Mouse (Mus musculus) forebrain, embryonic 11.5 days (tissue): ENCODE data around the gene Ccdc186. TPM values are rescaled to one million over a fixed set of nuclear protein-coding genes. Genes with fewer than 3 reads are reported as not detected.
A peak's percentile ranks its signal among the peaks of the same experiment; 100 is the strongest.

Experiments
- ATAC-seq: fragments of 200-750 bp; cut with Nextera tagmentation; replicated peaks from 2 replicates; pipeline ENCODE4 v1.8.0; 2017; ENCODE audit warnings: moderate TSS enrichment; ENCODE audit not compliant: low FRiP score
- DNase-seq: peaks from one replicate; pipeline ENCODE4 v3.0.0-alpha.2; 2017; ENCODE audit warnings: low spot score
- H3K27ac ChIP-seq: fragments of 300-500 bp; sonication (generic); 2 replicates; pipeline ENCODE4 v1.5.1; 2014; ENCODE audit warnings: low read depth, low read length
- H3K27me3 ChIP-seq: fragments of 300-500 bp; sonication (generic); 2 replicates; pipeline ENCODE4 v1.6.1; 2014; ENCODE audit warnings: mild to moderate bottlenecking, low read length, mixed read lengths; ENCODE audit not compliant: control insufficient read depth, insufficient read depth
- H3K36me3 ChIP-seq: fragments of 300-500 bp; sonication (generic); 2 replicates; pipeline ENCODE4 v1.6.1; 2014; ENCODE audit warnings: mild to moderate bottlenecking, low read length, moderate library complexity, mixed read lengths; ENCODE audit not compliant: control insufficient read depth, insufficient read depth
- H3K4me1 ChIP-seq: fragments of 300-500 bp; sonication (generic); replicated peaks from 2 replicates; pipeline ENCODE4 v1.6.1; 2014; ENCODE audit warnings: low read length, mixed read lengths; ENCODE audit not compliant: control insufficient read depth, insufficient read depth
- H3K4me2 ChIP-seq: fragments of 300-500 bp; sonication (generic); 2 replicates; pipeline ENCODE4 v1.6.1; 2014; ENCODE audit warnings: low read depth, mild to moderate bottlenecking, low read length, moderate library complexity, mixed read lengths; ENCODE audit not compliant: severe bottlenecking
- H3K4me3 ChIP-seq: fragments of 300-500 bp; sonication (generic); 2 replicates; pipeline ENCODE4 v1.5.1; 2014; ENCODE audit warnings: low read depth, low read length
- H3K9ac ChIP-seq: fragments of 300-500 bp; sonication (generic); 2 replicates; pipeline ENCODE4 v1.6.1; 2014; ENCODE audit warnings: low read length
- H3K9me3 ChIP-seq: fragments of 300-500 bp; sonication (generic); 2 replicates; pipeline ENCODE4 v1.6.1; 2016; ENCODE audit warnings: low read length, mixed read lengths; ENCODE audit not compliant: control insufficient read depth
- WGBS: fragments of 180-500 bp; shearing (Covaris S2); extraction: QIAGEN DNeasy Blood & Tissue Kit; methylation state at CpG from one replicate; pipeline ENCODE4 v1.1.7; 2014; 5-methylcytosine and 5-hydroxymethylcytosine counted together
- polyA plus RNA-seq: library from polyadenylated mRNA; unstranded; fragments of >200 nt; fragmentation: Nextera tagmentation; extraction: Ambion mirVana; gene quantifications from 2 replicates; pipeline ENCODE4 v1.2.1, GENCODE M21; 2014

Gene Ccdc186
- polyA plus RNA-seq, 1 experiment from 2014 or later = 20.1 TPM

DNA sequence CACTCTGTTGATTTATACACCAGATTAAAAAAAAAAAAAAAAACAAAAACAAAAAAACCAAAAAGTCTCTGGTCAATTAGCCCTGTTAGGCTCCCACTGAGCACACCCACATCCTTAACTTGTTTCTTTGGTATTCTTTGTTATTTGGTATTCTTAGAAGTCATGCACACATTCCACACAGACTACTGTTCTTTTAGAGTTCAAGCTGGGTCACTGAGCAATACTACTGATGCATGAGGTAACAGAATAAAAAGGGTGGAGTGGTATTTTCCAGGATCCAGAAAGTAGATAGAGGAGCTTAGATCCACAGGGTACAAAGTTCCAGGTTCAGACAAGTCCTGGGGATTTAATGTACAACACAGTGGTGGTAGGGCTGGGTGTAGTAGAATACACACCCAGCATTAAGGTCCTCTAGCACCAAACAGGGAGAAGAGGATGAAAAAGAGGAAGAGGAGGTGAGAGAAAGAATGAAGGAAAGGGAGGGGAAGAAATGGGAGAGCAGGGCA, 11.3 kb downstream of the Ccdc186 start:
- ATAC-seq (no peak), DNase-seq (no peak)
- H3K4me2 ChIP-seq = no peak overlapping the region
- 0 out of 2 replicates have a peak, but pooled peaks cover 3% of the 10 kb centered on the region for H3K4me1 ChIP-seq
- no peak overlapping the region for H3K4me3 ChIP-seq
- H3K9ac ChIP-seq = no peak overlapping the region
- no peaks in the 10 kb centered on the region for H3K9me3 ChIP-seq
- H3K27me3 ChIP-seq = no peaks in the 10 kb centered on the region
- H3K36me3 ChIP-seq = no peaks in the 10 kb centered on the region
- no peak overlapping the region for H3K27ac ChIP-seq

DNA sequence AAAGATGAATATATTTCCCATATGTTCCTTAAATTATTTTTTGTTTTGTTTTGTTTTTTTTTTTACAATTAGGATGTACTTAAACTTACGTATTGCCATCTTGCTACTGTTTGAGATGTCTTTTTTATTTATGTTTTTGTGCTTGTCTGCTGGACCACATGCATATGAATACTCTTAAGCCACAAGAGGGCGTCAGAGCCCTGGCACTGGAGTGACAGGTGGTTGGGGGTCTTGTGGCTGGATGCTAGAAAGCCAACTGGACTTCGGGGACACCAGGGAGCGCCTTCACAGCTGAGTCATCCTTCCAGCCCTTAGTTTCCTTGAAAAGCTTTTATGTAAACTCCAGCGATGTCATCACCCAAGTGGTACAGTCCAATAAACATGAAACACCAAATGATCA, 13.2 kb downstream of the Ccdc186 start:
- Histone ChIP-seq H3K27me3 (no peaks in the 10 kb centered on the region), H3K4me2 (no peak overlapping the region), H3K9me3 (no peaks in the 10 kb centered on the region), H3K4me1 (0 out of 2 replicates have a peak, but pooled peaks cover 3% of the 10 kb centered on the region), H3K4me3 (no peak overlapping the region), H3K27ac (no peak overlapping the region), H3K9ac (no peak overlapping the region), H3K36me3 (no peaks in the 10 kb centered on the region)
- WGBS = 63% methylated on average over 5 of the region's 5 CpGs
- no peak for ATAC-seq
- peak; percentile 51 for DNase-seq

DNA sequence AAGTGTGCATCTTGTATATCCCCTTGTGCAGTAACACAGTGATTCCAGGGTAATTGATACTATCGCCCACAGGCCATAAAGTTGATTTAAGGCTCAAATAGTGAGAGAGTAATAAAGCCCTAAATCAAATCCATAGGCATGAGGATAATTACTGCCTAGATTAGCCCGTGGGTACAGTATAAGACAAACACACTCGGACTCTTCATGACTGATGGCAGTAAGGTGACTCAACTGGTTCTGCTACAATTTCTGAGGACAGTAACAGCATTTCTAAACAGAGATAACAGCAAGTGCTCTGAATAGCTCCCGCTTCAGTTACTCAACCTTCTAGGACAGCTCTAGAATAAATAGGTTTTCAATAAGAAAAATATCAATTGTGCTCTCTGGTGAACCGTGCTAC, 14.9 kb downstream of the Ccdc186 start:
- Histone ChIP-seq H3K9me3 (no peaks in the 10 kb centered on the region), H3K4me1 (0 out of 2 replicates have a peak, but pooled peaks cover 3% of the 10 kb centered on the region), H3K9ac (no peak overlapping the region), H3K27me3 (no peaks in the 10 kb centered on the region), H3K36me3 (no peaks in the 10 kb centered on the region), H3K27ac (no peak overlapping the region), H3K4me2 (no peak overlapping the region), H3K4me3 (no peak overlapping the region)
- DNase-seq = peak; percentile 6
- no peak for ATAC-seq
- WGBS = 92% methylated on average over 5 of the region's 5 CpGs

DNA sequence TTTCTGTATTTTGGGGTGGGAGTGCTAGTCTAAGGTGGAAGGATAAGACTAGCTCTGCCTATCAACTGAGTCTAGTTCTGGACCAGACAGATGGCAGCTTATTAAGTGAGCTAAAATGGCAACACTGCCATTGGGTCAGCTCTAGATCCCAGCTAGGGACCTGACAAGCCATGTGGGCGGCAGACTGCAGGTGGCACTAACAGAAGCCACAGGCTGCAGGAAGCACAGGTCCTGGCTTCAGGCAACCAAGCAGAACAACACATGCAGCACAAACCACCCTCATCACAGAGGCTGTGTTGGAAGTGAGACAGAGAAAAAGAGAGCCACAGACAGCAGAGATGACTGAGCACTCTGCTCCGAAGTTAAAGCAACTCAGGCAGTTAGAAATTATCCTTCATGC, 16.6 kb downstream of the Ccdc186 start:
- H3K4me2 ChIP-seq = no peak overlapping the region
- no peak overlapping the region for H3K4me3 ChIP-seq
- no peaks in the 10 kb centered on the region for H3K9me3 ChIP-seq
- H3K4me1 ChIP-seq = 0 out of 2 replicates have a peak, but pooled peaks cover 3% of the 10 kb centered on the region
- no peaks in the 10 kb centered on the region; the same call in 1 of the 2 replicates for H3K36me3 ChIP-seq
- no peak overlapping the region for H3K27ac ChIP-seq
- ATAC-seq = no peak
- no peak for DNase-seq
- H3K9ac ChIP-seq = no peak overlapping the region
- WGBS = 87% methylated on average over 2 of the region's 2 CpGs
- H3K27me3 ChIP-seq = no peaks in the 10 kb centered on the region

DNA sequence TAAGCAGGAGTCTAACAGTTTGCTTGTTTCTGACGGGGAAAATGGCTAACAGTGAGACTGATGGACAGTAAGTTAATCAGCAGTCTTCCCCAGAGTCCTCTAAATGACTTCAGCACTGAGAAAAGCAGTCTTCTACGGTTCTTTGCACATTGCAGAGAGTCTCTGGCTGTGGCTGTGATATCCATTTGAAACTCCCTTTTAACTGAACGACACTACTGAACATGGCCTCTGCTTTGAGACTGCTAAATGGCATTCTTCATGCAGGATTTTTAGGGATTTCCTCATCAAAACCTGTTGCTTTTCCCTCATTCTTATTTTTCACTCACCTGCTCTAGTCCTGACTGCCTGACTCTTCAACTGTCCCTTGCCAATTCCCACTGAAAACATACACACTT, 19.6 kb downstream of the Ccdc186 start:
- H3K36me3 ChIP-seq = no peaks in the 10 kb centered on the region; the same call in 1 of the 2 replicates
- peak; percentile 4 for DNase-seq
- no peak overlapping the region for H3K9ac ChIP-seq
- no peak overlapping the region for H3K27ac ChIP-seq
- no peak overlapping the region for H3K4me3 ChIP-seq
- H3K4me1 ChIP-seq = no peaks in the 10 kb centered on the region
- no peaks in the 10 kb centered on the region for H3K27me3 ChIP-seq
- ATAC-seq = no peak
- no peaks in the 10 kb centered on the region for H3K9me3 ChIP-seq
- 86% methylated on average over 3 of the region's 3 CpGs for WGBS
- no peak overlapping the region for H3K4me2 ChIP-seq

DNA sequence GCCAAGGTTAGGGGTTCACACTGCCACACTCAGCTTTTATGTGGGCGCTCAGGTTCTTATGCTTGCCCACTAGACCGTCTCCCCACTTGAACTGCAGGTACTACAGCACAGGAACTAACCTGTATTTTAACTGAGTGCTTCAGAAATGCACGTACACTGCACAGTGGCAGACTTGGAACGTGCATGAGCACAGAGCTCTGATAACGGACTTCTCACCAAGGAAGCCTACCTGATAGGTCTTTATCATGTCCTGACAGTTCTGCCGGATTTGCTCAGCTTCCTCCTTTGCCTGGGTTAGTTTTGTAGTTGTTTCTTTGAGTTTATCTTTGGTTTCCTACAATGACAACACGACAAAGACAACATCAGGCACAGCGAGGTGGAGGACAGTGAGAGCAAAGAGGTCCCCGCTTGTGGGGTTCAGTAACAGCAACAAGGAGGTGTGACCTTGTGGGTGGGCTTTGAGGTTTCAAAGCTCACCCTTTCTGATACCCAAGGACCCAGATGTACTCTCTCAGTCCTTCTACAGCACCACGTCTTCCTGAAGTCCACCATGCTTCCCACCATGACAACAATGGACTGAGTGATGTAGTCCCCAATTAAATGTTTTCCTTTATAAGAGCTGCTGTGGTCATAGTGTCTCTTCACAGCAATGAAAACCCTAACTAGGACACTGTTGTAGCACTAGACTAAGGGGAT, 20.2 kb downstream of the Ccdc186 start:
- 89% methylated on average over 10 of the region's 10 CpGs for WGBS
- DNase-seq (peak; percentile 38), ATAC-seq (no peak)
- Histone ChIP-seq H3K36me3 (no peaks in the 10 kb centered on the region; the same call in 1 of the 2 replicates), H3K9ac (no peak overlapping the region), H3K9me3 (no peaks in the 10 kb centered on the region), H3K27me3 (no peaks in the 10 kb centered on the region), H3K4me1 (no peaks in the 10 kb centered on the region), H3K4me2 (no peak overlapping the region), H3K27ac (no peak overlapping the region), H3K4me3 (no peak overlapping the region)

DNA sequence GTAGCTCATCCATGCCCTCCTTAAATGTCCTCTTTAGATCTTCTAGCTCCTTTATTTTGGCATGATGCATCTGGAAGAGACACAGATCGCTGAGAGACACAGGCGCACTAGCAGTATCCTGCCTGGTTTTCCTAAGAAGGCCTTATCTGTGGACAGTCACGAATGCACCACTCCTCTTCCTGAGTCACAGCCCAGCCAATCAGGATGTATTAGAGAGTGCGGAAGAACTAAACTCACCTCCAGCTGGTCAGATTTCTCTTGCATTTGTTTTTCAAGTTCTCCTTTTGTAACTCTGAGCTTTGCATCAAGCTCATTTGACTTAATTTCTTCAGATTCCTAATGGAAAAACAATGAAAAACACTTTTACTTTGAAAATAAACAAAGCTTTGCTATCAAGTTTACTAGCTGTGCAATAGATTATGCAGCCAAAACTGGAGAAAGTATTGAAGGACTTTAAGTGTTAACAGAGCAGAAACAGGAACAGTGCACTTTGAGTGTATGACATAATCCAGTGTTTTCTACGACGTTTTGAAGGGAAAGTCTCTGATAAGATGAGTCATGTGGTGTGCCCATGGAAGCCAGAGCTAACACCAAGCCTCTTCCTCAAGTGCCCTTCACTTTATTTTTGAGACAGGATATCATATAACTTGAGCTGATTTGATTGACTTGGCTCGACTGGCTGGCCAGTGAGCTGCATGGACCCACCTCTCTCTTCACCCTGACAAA, 20.9 kb downstream of the Ccdc186 start:
- ATAC-seq (no peak), DNase-seq (no peak)
- 87% methylated on average over 7 of the region's 7 CpGs for WGBS
- Histone ChIP-seq H3K27ac (no peak overlapping the region), H3K36me3 (no peaks in the 10 kb centered on the region; the same call in 1 of the 2 replicates), H3K4me2 (no peak overlapping the region), H3K9ac (no peak overlapping the region), H3K27me3 (no peaks in the 10 kb centered on the region), H3K4me1 (no peaks in the 10 kb centered on the region), H3K4me3 (no peak overlapping the region), H3K9me3 (no peaks in the 10 kb centered on the region)

DNA sequence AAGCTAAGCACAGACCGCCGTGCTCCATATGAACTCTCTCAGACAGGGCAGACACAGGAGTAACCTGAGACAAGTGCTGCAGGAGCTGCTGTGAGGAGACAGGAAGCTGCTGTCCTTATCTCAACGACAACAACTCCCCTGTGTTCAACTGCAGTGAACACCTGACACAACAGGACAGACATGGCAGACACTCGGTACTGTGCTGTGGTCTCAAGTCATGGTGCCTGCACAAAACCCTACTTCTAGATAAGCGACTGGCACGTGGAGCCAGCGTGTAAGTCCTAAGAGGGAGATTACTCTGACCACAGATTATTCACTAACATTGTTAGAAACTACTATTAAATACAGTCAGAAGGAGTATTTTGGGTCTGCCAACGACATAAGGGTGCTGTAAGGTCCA, 21.8 kb downstream of the Ccdc186 start:
- Histone ChIP-seq H3K9ac (no peak overlapping the region), H3K4me2 (no peak overlapping the region), H3K27me3 (no peaks in the 10 kb centered on the region), H3K4me1 (no peaks in the 10 kb centered on the region), H3K27ac (no peak overlapping the region), H3K4me3 (no peak overlapping the region), H3K9me3 (no peaks in the 10 kb centered on the region), H3K36me3 (no peaks in the 10 kb centered on the region; the same call in 1 of the 2 replicates)
- WGBS = 86% methylated on average over 8 of the region's 8 CpGs
- ATAC-seq (no peak), DNase-seq (peak; percentile 31)
